Mouse (Mus musculus) E14TG2a.4 (cell line): Measurements from ENCODE around the gene Tm4sf20.

Source experiments
- H3K27me3 ChIP-seq: 2 replicates; pipeline ENCODE4 v1.6.1; 2014; ENCODE audit warnings: low read length, control low read depth; ENCODE audit not compliant: insufficient read depth
- H3K36me3 ChIP-seq: 2 replicates; pipeline ENCODE4 v1.6.1; 2014; ENCODE audit warnings: low read length, control low read depth; ENCODE audit not compliant: insufficient read depth
- H3K4me1 ChIP-seq: replicated peaks from 2 replicates; pipeline ENCODE4 v1.6.1; 2014; ENCODE audit warnings: low read depth, low read length, control low read depth
- H3K4me3 ChIP-seq: replicated peaks from 2 replicates; pipeline ENCODE4 v1.5.1; 2014; ENCODE audit warnings: mild to moderate bottlenecking, low read length
- H3K9me3 ChIP-seq: 2 replicates; pipeline ENCODE4 v1.6.1; 2014; ENCODE audit warnings: low read length, control low read depth
- CTCF ChIP-seq: conservative IDR thresholded peaks from 2 replicates; pipeline ENCODE4 v1.5.1; 2014; ENCODE audit warnings: low read length
- NANOG ChIP-seq: IDR thresholded peaks from 2 replicates; pipeline ENCODE4 v1.6.1; 2014; ENCODE audit warnings: borderline replicate concordance, low read length, mixed read lengths
- POU5F1 ChIP-seq: IDR thresholded peaks from 2 replicates; pipeline ENCODE4 v1.6.1; 2014; ENCODE audit warnings: low read length, borderline replicate concordance

Tm4sf20 gene

DNA sequence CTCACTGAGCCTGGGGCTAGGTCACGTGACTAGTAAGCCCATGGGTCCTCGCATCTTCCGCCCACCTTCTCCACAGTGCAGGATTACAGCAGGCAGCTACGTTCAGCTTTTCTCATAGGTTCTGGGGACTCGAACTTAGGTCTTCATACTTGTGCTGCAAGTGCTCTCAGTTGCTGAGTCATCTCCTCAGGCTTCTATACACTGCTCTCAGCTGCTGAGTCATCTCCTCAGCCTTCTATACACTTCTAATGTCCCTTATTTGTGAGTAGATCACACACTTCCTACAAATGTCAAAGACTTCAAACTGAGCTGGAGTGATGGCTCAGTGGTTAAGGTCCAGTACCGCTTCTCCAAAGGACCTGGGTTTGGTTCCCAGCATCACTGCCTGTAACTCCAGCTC is 24.0 kb upstream of the Tm4sf20 start:
- H3K9me3 ChIP-seq = no peaks in the 10 kb centered on the region
- H3K27me3 ChIP-seq = 0 out of 2 replicates have a peak, but pooled peaks cover 7% of the 10 kb centered on the region
- H3K4me3 ChIP-seq = no peak overlapping the region
- no peak for TF ChIP-seq NANOG
- TF ChIP-seq POU5F1 = no peak
- TF ChIP-seq CTCF = no peak
- no peaks in the 10 kb centered on the region for H3K36me3 ChIP-seq
- 0 out of 2 replicates have a peak, but pooled peaks cover 6% of the 10 kb centered on the region for H3K4me1 ChIP-seq

DNA sequence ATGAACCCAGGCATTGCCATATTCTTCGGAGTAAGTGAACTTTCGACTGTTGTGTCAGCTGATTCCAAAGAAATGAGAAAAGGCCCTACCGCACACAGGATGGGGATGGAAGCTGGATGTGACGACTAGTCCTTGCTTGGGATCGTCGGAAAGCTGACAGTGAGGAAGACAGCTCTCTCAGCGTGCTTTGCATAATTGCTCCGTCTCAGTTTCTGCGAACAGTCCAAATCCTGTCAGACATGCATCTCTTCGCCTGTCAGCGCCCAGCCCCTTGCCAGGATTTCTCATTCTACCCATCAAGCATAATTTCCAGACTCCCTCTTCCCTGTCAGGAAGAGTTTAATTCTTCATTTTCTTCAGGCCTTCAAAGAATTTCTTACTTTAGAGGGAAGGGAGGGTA is 22.8 kb upstream of the Tm4sf20 start:
- Histone ChIP-seq H3K4me3 (no peak overlapping the region), H3K9me3 (no peaks in the 10 kb centered on the region), H3K27me3 (0 out of 2 replicates have a peak, but pooled peaks cover 3% of the 10 kb centered on the region), H3K4me1 (0 out of 2 replicates have a peak, but pooled peaks cover 6% of the 10 kb centered on the region), H3K36me3 (no peaks in the 10 kb centered on the region)
- TF ChIP-seq NANOG (no peak), CTCF (no peak), POU5F1 (no peak)

DNA sequence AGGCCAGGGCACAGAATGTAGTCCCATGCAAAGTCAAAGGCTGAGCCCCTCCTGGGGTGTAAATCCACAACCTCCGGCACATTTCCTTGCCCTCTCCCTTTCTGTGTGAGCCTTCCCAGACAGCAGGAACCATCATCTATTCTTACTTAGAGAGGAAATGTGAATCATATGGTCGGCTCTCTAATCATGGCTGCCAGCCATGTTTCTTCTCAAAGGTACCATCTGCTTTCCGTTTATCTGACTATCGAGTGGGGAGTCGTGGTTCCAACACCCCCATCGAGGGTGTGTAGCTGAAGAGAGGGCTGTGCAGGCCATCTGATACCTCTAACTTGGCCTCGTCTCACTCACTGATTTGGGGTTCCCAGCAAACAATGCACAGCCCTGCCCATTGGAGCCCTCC is 19.8 kb upstream of the Tm4sf20 start:
- Histone ChIP-seq H3K36me3 (no peaks in the 10 kb centered on the region), H3K9me3 (no peaks in the 10 kb centered on the region), H3K27me3 (no peaks in the 10 kb centered on the region), H3K4me1 (peaks cover 12% of the 10 kb centered on the region; the same call in 1 of the 2 replicates), H3K4me3 (no peak overlapping the region)
- TF ChIP-seq POU5F1 (no peak), CTCF (no peak), NANOG (no peak)

DNA sequence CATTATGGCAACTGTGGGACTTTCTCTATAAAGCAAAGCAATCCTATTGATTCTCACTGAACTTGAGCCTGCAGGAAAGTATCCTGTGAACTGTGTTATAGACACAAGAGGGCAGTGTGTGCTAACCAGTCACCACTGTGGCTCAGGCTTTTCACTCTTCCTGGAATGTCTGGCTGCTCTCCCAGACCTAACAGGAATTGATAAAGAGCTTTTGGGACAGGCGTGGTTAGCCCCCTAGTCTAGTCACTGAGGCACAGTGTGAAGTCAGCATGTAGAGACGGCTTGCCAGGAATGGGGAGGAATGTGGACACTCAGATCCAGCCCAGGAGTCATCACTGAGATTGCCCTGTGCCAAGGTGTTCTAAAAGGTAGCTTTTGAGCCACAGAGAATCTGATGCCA is 19.2 kb upstream of the Tm4sf20 start:
- TF ChIP-seq NANOG = no peak
- peak; percentile 42 for TF ChIP-seq CTCF
- no peak for TF ChIP-seq POU5F1

DNA sequence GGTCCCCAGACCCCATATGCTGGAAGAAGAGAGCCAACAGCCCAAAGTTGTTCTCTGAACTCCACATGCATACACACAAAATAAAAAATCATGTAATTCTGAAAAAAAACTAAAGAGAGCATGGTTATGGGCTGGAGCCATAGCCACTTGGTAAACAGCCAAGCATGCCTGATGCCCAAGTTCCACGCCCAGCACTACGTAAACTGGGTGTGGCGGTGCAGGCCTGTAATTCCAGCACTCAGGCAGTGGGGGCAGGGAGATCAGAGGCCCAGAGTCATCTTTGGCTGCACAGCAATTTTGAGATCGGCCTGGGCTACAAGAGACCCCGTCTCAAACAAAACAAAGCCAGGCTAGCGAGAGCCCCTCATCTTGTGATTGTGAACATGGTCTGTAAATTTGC is 17.3 kb upstream of the Tm4sf20 start:
- Histone ChIP-seq H3K36me3 (no peaks in the 10 kb centered on the region), H3K4me3 (no peak overlapping the region), H3K4me1 (peaks cover 12% of the 10 kb centered on the region; the same call in 1 of the 2 replicates), H3K9me3 (no peaks in the 10 kb centered on the region), H3K27me3 (no peaks in the 10 kb centered on the region)
- TF ChIP-seq POU5F1 (no peak), NANOG (no peak), CTCF (no peak)

More for the DNA sequence above, 19.2 kb upstream of the Tm4sf20 start:
- Histone ChIP-seq H3K27me3 (no peaks in the 10 kb centered on the region), H3K4me1 (peaks cover 12% of the 10 kb centered on the region; the same call in 1 of the 2 replicates), H3K36me3 (no peaks in the 10 kb centered on the region), H3K9me3 (no peaks in the 10 kb centered on the region), H3K4me3 (no peak overlapping the region)

DNA sequence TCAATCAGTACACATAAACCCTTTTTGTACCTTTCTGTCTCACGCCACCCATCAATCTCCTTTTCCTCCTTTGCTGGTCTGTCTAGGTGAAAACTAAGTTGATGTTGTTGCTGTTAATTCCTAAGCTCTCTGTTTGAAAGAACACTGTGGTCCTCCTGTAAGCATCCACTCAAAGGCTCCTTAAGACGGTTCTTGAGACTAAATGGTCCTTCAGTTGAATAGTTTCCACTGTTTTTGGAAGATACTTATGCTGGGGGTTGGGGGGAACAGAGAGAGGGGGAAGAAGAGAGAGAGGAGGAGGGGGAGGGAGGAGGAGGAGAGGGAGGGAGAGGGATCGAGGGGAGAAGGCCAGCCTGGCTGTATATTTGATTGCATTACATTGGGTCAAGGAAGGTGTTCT is 15.3 kb upstream of the Tm4sf20 start:
- Histone ChIP-seq H3K9me3 (no peaks in the 10 kb centered on the region), H3K4me3 (no peak overlapping the region), H3K27me3 (no peaks in the 10 kb centered on the region), H3K4me1 (peaks cover 12% of the 10 kb centered on the region; the same call in 1 of the 2 replicates), H3K36me3 (no peaks in the 10 kb centered on the region)
- no peak for TF ChIP-seq CTCF
- TF ChIP-seq NANOG = no peak
- no peak for TF ChIP-seq POU5F1

DNA sequence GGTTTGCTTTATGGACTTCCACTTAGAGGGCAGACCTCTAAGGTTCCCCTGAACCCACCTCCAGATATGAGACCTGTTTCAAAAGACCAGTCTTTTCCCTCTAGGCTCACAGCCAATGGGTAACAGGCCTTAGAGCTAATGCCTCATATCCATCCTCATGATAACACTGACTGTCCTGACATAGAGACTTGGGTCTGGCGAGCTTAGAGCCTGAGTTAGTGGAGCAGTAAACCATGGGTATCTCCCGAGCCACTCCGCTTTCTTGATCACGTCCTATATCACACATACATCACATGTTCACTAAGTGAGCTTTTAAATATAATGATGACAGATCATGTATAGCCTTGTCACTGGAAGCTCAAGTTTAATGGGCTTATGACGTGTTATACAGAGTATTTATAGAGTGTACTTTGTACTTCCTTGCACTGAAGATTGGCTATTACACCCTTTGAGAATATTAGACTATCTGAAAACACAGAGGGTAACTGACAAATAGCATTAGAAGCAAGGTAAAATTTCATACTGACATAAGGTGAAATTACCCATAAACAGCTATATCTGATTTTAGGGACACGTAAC is 11.2 kb upstream of the Tm4sf20 start:
- H3K4me1 ChIP-seq = no peaks in the 10 kb centered on the region
- no peaks in the 10 kb centered on the region for H3K27me3 ChIP-seq
- H3K36me3 ChIP-seq = no peaks in the 10 kb centered on the region
- TF ChIP-seq NANOG (no peak), POU5F1 (no peak), CTCF (no peak)
- H3K4me3 ChIP-seq = no peak overlapping the region
- no peaks in the 10 kb centered on the region for H3K9me3 ChIP-seq

DNA sequence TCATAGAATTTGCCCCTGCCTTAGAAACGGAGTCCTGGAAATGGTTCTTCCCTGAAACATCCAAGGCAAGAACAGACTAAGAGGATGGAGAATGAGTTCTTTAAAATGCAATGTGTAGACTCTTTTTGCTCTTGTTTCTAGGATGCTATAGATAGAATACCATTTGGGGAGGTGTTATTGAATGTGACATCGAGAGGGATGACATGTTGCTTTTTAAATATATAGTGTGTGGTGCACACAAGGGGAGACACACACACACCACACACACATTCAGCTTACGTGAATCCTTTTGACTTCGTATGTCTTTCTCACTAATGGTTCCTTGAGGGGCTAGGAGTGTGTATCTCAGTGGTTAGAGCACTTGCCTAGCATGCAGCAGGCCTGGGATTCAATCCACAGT is 7.0 kb upstream of the Tm4sf20 start:
- Histone ChIP-seq H3K27me3 (no peaks in the 10 kb centered on the region), H3K4me3 (no peak overlapping the region), H3K4me1 (0 out of 2 replicates have a peak, but pooled peaks cover 3% of the 10 kb centered on the region), H3K9me3 (peaks cover 12% of the 10 kb centered on the region), H3K36me3 (no peaks in the 10 kb centered on the region)
- TF ChIP-seq POU5F1 = no peak
- no peak for TF ChIP-seq CTCF
- TF ChIP-seq NANOG = no peak

DNA sequence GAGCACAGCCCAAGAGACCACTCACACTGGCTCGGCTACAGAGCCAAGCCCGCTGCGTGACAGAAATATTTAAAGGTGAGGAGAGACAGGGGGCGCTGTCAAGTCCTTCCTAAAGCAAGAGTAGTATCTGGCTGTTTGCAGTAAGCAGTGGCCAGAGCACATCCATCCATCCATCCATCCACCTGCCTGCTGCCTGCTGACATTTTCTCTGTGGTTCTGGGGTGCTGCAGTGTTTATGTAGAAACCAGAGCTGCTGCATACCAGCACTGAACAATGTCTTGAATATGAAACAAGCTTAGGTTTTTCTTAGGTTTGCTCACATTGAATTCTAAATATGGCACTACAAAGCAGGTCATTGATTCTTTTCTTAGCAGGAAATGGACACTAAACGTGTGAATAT is 4.9 kb upstream of the Tm4sf20 start:
- H3K4me1 ChIP-seq = 0 out of 2 replicates have a peak, but pooled peaks cover 3% of the 10 kb centered on the region
- no peaks in the 10 kb centered on the region for H3K27me3 ChIP-seq
- no peak overlapping the region for H3K4me3 ChIP-seq
- no peaks in the 10 kb centered on the region for H3K36me3 ChIP-seq
- peaks cover 12% of the 10 kb centered on the region for H3K9me3 ChIP-seq
- TF ChIP-seq POU5F1 (no peak), CTCF (no peak), NANOG (no peak)
